Mouse (Mus musculus): ENCODE measurements around the gene Synj2. TPM values are rescaled to one million over a fixed set of nuclear protein-coding genes. Genes with fewer than 3 reads are reported as not detected.

Synj2 gene
- polyA plus RNA-seq, 1 experiment from 2014 or later: 1.0 TPM

- no peaks in the 10 kb centered on the region for H3K36me3 ChIP-seq (ENCODE audit: control insufficient read depth, insufficient read depth, low read length)
- WGBS: 91% methylated on average over 7 of the region's 7 CpGs
- DNase-seq (ENCODE audit: low spot score): no peak
Observed at GRCm38 (mm10) chr17:5926710-5927109, 14.4 kb upstream of the Synj2 start.

DNA sequence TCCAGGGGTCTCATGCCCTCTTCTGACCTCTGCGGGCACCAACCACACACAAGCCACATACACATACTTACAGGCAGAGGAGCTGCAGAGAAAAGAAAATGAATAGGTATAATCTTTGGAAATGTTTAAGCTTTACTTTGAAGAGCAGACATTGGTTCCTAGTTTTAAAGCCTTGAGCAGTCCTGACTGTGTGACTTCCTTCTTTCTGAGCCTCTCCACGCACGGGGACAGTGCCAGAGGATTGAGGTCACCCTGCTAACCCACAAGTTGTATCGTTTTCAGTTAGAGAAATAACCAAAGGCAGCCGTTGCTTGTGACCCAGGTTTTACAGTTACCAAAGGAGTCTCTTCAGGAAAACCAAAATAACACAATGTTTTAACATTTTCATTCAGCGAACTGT, 12.0 kb upstream of the Synj2 start:
- Histone ChIP-seq H3K9ac (ENCODE audit: low read length) (no peak overlapping the region), H3K27ac (ENCODE audit: low read depth, low read length) (no peak overlapping the region), H3K4me2 (ENCODE audit: low read depth, low read length, severe bottlenecking) (no peak overlapping the region), H3K9me3 (ENCODE audit: control insufficient read depth, low read length) (no peaks in the 10 kb centered on the region), H3K27me3 (ENCODE audit: control insufficient read depth, insufficient read depth, low read length) (no peaks in the 10 kb centered on the region), H3K36me3 (ENCODE audit: control insufficient read depth, insufficient read depth, low read length) (no peaks in the 10 kb centered on the region), H3K4me3 (ENCODE audit: low read depth, low read length) (no peak overlapping the region), H3K4me1 (replicated peaks; ENCODE audit: control insufficient read depth, insufficient read depth, low read length) (no peaks in the 10 kb centered on the region)
- DNase-seq (ENCODE audit: low spot score) (no peak), ATAC-seq (replicated peaks; ENCODE audit: low FRiP score) (no peak)
- WGBS: 92% methylated on average over 6 of the region's 6 CpGs

More at GRCm38 (mm10) chr17:5926710-5927109, 14.4 kb upstream of the Synj2 start:
- Histone ChIP-seq H3K9me3 (ENCODE audit: control insufficient read depth, low read length) (no peaks in the 10 kb centered on the region), H3K27ac (ENCODE audit: low read depth, low read length) (no peak overlapping the region), H3K9ac (ENCODE audit: low read length) (no peak overlapping the region), H3K4me1 (replicated peaks; ENCODE audit: control insufficient read depth, insufficient read depth, low read length) (no peaks in the 10 kb centered on the region), H3K27me3 (ENCODE audit: control insufficient read depth, insufficient read depth, low read length) (no peaks in the 10 kb centered on the region), H3K4me3 (ENCODE audit: low read depth, low read length) (no peak overlapping the region), H3K4me2 (ENCODE audit: low read depth, low read length, severe bottlenecking) (no peak overlapping the region)
- ATAC-seq (replicated peaks; ENCODE audit: low FRiP score): no peak

DNA sequence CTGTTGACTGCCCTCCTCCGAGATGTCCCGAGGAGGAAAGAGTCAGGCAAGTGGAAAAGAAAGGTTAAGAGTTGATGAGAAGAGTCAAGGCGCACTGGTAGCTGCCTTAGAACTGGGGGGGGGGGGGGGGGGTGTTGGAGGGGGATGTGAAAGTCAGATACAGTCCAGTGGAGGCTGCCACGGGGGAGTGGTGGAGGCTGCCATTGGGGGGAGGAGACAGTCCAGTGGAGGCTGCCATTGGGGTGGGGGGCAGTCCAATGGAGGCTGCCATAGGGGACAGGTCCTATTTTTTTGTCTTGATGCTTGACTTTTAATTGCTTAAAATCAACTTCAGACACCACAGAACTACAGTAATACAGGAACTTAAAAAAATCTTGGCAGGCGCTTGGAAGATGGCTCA, 8.9 kb upstream of the Synj2 start:
- no peak overlapping the region for H3K27ac ChIP-seq (ENCODE audit: low read depth, low read length)
- H3K27me3 ChIP-seq (ENCODE audit: control insufficient read depth, insufficient read depth, low read length): no peaks in the 10 kb centered on the region
- WGBS: 77% methylated on average over 5 of the region's 5 CpGs
- peaks cover 10% of the 10 kb centered on the region; the same call in 1 of the 2 replicates for H3K4me1 ChIP-seq (replicated peaks; ENCODE audit: control insufficient read depth, insufficient read depth, low read length)
- no peak for ATAC-seq (replicated peaks; ENCODE audit: low FRiP score)
- H3K4me2 ChIP-seq (ENCODE audit: low read depth, low read length, severe bottlenecking): no peak overlapping the region
- peak; percentile 35 for DNase-seq (ENCODE audit: low spot score)
- H3K9me3 ChIP-seq (ENCODE audit: control insufficient read depth, low read length): no peaks in the 10 kb centered on the region
- H3K36me3 ChIP-seq (ENCODE audit: control insufficient read depth, insufficient read depth, low read length): no peaks in the 10 kb centered on the region
- no peak overlapping the region for H3K9ac ChIP-seq (ENCODE audit: low read length)
- no peak overlapping the region for H3K4me3 ChIP-seq (ENCODE audit: low read depth, low read length)

DNA sequence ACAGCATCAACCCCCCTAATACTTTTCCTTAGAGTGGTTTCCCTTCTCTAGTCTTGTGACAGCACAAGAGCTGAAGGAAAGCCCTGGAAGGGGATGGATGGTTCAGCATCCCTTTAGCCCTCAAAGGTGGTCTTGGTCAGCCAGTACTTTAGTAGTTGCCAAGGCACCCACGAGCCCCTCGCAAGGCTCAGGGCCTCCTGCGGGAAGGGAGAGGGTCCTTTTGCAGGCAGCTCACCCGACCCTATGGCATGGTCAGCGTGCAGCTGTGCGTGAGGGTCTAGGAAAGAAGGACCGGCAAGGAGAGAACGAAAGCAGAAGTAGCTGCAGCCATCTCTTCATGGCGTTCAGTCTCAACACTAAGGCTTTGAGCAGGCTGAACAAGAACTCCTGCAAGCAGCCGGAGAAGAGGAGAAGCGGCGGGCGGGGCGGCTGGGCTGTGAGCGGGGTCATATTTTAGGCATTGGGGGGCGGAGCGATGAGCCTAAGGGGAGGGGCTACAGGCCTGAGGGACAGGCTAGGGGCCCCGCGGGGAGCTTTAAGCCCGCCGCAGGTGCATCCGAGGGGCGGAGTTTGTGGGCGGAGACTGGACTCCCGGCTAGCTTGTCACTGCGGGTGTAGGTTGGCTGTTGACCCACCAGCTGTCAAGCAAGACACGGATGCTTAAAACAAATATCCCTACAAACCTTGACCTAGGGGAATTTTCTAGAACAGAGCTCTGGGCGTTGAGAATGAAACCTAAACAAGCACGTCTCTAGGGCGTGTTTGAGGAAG, 6.3 kb upstream of the Synj2 start:
- ATAC-seq (replicated peaks; ENCODE audit: low FRiP score) (peak; percentile 86), DNase-seq (ENCODE audit: low spot score) (peak; percentile 91)
- Histone ChIP-seq H3K27ac (ENCODE audit: low read depth, low read length) (no peak overlapping the region), H3K9me3 (ENCODE audit: control insufficient read depth, low read length) (no peaks in the 10 kb centered on the region), H3K36me3 (ENCODE audit: control insufficient read depth, insufficient read depth, low read length) (no peaks in the 10 kb centered on the region), H3K4me3 (ENCODE audit: low read depth, low read length) (peak overlapping the region; percentile 28), H3K9ac (ENCODE audit: low read length) (peak overlapping the region; percentile 49; the same call in 1 of the 2 replicates), H3K27me3 (ENCODE audit: control insufficient read depth, insufficient read depth, low read length) (peaks cover 4% of the 10 kb centered on the region), H3K4me2 (ENCODE audit: low read depth, low read length, severe bottlenecking) (peak overlapping the region; percentile 63), H3K4me1 (replicated peaks; ENCODE audit: control insufficient read depth, insufficient read depth, low read length) (peaks cover 10% of the 10 kb centered on the region; the same call in 1 of the 2 replicates)
- WGBS: 2% methylated on average over 30 of the region's 30 CpGs

DNA sequence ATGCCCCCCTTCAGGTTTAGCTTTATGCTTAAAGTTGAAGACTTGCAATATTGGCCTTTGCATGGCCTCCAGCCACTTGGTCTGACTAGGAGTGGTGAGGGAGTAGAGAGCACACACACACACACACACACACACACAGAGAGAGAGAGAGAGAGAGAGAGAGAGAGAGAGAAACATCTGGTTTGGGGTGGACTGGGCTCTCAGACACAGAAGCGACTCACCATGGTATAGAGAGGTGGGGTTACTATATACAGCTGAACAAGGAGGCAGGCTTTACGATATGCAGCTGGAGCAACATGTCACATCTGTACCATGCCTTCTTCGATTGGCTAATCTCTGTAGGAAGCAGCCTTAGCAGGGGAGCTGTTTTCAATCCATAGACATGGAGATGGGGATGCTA, 5.4 kb upstream of the Synj2 start:
- no peak overlapping the region for H3K9ac ChIP-seq (ENCODE audit: low read length)
- 67% methylated on average over 3 of the region's 3 CpGs for WGBS
- H3K4me2 ChIP-seq (ENCODE audit: low read depth, low read length, severe bottlenecking): no peak overlapping the region
- H3K4me1 ChIP-seq (replicated peaks; ENCODE audit: control insufficient read depth, insufficient read depth, low read length): peaks cover 10% of the 10 kb centered on the region; the same call in 1 of the 2 replicates
- no peaks in the 10 kb centered on the region for H3K9me3 ChIP-seq (ENCODE audit: control insufficient read depth, low read length)
- H3K27ac ChIP-seq (ENCODE audit: low read depth, low read length): no peak overlapping the region
- no peaks in the 10 kb centered on the region for H3K36me3 ChIP-seq (ENCODE audit: control insufficient read depth, insufficient read depth, low read length)
- ATAC-seq (replicated peaks; ENCODE audit: low FRiP score) (no peak), DNase-seq (ENCODE audit: low spot score) (peak; percentile 30)
- no peak overlapping the region for H3K4me3 ChIP-seq (ENCODE audit: low read depth, low read length)
- H3K27me3 ChIP-seq (ENCODE audit: control insufficient read depth, insufficient read depth, low read length): peaks cover 8% of the 10 kb centered on the region

- Histone ChIP-seq H3K9ac (ENCODE audit: low read length) (no peak overlapping the region), H3K4me1 (replicated peaks; ENCODE audit: control insufficient read depth, insufficient read depth, low read length) (peaks cover 10% of the 10 kb centered on the region; the same call in 1 of the 2 replicates), H3K27me3 (ENCODE audit: control insufficient read depth, insufficient read depth, low read length) (peaks cover 8% of the 10 kb centered on the region), H3K27ac (ENCODE audit: low read depth, low read length) (no peak overlapping the region), H3K4me3 (ENCODE audit: low read depth, low read length) (no peak overlapping the region), H3K4me2 (ENCODE audit: low read depth, low read length, severe bottlenecking) (no peak overlapping the region), H3K36me3 (ENCODE audit: control insufficient read depth, insufficient read depth, low read length) (no peaks in the 10 kb centered on the region), H3K9me3 (ENCODE audit: control insufficient read depth, low read length) (no peaks in the 10 kb centered on the region)
- 50% methylated on average over 14 of the region's 14 CpGs for WGBS
- ATAC-seq (replicated peaks; ENCODE audit: low FRiP score) (no peak), DNase-seq (ENCODE audit: low spot score) (peak; percentile 26)
Observed at GRCm38 (mm10) chr17:5936276-5936675, 4.8 kb upstream of the Synj2 start.

DNA sequence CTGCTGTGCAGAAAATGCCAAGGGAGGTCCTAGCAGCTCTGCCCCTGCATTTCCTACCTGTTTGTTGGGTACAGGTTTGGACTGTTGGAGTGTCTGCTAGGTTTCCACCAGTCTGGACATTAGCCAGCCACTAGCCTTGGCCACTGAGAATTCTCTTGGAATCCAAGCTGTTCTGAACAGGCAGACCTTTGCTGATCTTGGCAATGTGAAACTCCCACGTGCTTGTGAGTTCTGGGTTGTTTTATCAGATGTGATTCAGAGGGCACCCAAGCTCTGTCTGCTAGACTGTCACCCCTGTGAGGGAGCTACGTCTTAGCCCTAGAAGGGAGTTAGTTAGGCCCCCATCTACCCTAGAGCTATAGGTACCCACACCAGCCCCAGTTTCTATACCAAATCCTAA, 3.6 kb upstream of the Synj2 start:
- peaks cover 18% of the 10 kb centered on the region for H3K27me3 ChIP-seq (ENCODE audit: control insufficient read depth, insufficient read depth, low read length)
- peak; percentile 33 for DNase-seq (ENCODE audit: low spot score)
- no peak overlapping the region for H3K27ac ChIP-seq (ENCODE audit: low read depth, low read length)
- 77% methylated on average over 2 of the region's 2 CpGs for WGBS
- peaks cover 10% of the 10 kb centered on the region; the same call in 1 of the 2 replicates for H3K4me1 ChIP-seq (replicated peaks; ENCODE audit: control insufficient read depth, insufficient read depth, low read length)
- no peak overlapping the region for H3K4me3 ChIP-seq (ENCODE audit: low read depth, low read length)
- H3K9me3 ChIP-seq (ENCODE audit: control insufficient read depth, low read length): no peaks in the 10 kb centered on the region
- H3K9ac ChIP-seq (ENCODE audit: low read length): no peak overlapping the region
- H3K4me2 ChIP-seq (ENCODE audit: low read depth, low read length, severe bottlenecking): no peak overlapping the region
- ATAC-seq (replicated peaks; ENCODE audit: low FRiP score): no peak
- H3K36me3 ChIP-seq (ENCODE audit: control insufficient read depth, insufficient read depth, low read length): no peaks in the 10 kb centered on the region

GRCm38 (mm10) chr17:5939871-5940270, 1.2 kb upstream of the Synj2 start:
- no peaks in the 10 kb centered on the region for H3K9me3 ChIP-seq (ENCODE audit: control insufficient read depth, low read length)
- no peak overlapping the region for H3K9ac ChIP-seq (ENCODE audit: low read length)
- H3K27ac ChIP-seq (ENCODE audit: low read depth, low read length): no peak overlapping the region
- no peak overlapping the region for H3K4me3 ChIP-seq (ENCODE audit: low read depth, low read length)
- peaks cover 6% of the 10 kb centered on the region; the same call in 1 of the 2 replicates for H3K4me1 ChIP-seq (replicated peaks; ENCODE audit: control insufficient read depth, insufficient read depth, low read length)
- WGBS: 58% methylated on average over 12 of the region's 12 CpGs
- no peak overlapping the region for H3K4me2 ChIP-seq (ENCODE audit: low read depth, low read length, severe bottlenecking)
- DNase-seq (ENCODE audit: low spot score) (peak; percentile 47), ATAC-seq (replicated peaks; ENCODE audit: low FRiP score) (no peak)
- H3K27me3 ChIP-seq (ENCODE audit: control insufficient read depth, insufficient read depth, low read length): peaks cover 18% of the 10 kb centered on the region
- no peaks in the 10 kb centered on the region for H3K36me3 ChIP-seq (ENCODE audit: control insufficient read depth, insufficient read depth, low read length)

GRCm38 (mm10) chr17:5940792-5941191, 288 bp upstream of the Synj2 start:
- peaks cover 18% of the 10 kb centered on the region for H3K27me3 ChIP-seq (ENCODE audit: control insufficient read depth, insufficient read depth, low read length)
- no peaks in the 10 kb centered on the region for H3K9me3 ChIP-seq (ENCODE audit: control insufficient read depth, low read length)
- peak overlapping the region; percentile 38 for H3K4me3 ChIP-seq (ENCODE audit: low read depth, low read length)
- peak; percentile 85 for ATAC-seq (replicated peaks; ENCODE audit: low FRiP score)
- WGBS: 0% methylated on average over 26 of the region's 38 CpGs
- no peak overlapping the region for H3K27ac ChIP-seq (ENCODE audit: low read depth, low read length)
- no peaks in the 10 kb centered on the region for H3K36me3 ChIP-seq (ENCODE audit: control insufficient read depth, insufficient read depth, low read length)
- peak; percentile 90 for DNase-seq (ENCODE audit: low spot score)
- peak overlapping the region; percentile 70 for H3K4me2 ChIP-seq (ENCODE audit: low read depth, low read length, severe bottlenecking)
- H3K4me1 ChIP-seq (replicated peaks; ENCODE audit: control insufficient read depth, insufficient read depth, low read length): no peaks in the 10 kb centered on the region; the same call in 1 of the 2 replicates
- H3K9ac ChIP-seq (ENCODE audit: low read length): no peak overlapping the region

Data from forebrain, embryonic 11.5 days (tissue).